Comparison of ENCODE assay signal across 8 mouse cellular contexts in the genomic region with DNA sequence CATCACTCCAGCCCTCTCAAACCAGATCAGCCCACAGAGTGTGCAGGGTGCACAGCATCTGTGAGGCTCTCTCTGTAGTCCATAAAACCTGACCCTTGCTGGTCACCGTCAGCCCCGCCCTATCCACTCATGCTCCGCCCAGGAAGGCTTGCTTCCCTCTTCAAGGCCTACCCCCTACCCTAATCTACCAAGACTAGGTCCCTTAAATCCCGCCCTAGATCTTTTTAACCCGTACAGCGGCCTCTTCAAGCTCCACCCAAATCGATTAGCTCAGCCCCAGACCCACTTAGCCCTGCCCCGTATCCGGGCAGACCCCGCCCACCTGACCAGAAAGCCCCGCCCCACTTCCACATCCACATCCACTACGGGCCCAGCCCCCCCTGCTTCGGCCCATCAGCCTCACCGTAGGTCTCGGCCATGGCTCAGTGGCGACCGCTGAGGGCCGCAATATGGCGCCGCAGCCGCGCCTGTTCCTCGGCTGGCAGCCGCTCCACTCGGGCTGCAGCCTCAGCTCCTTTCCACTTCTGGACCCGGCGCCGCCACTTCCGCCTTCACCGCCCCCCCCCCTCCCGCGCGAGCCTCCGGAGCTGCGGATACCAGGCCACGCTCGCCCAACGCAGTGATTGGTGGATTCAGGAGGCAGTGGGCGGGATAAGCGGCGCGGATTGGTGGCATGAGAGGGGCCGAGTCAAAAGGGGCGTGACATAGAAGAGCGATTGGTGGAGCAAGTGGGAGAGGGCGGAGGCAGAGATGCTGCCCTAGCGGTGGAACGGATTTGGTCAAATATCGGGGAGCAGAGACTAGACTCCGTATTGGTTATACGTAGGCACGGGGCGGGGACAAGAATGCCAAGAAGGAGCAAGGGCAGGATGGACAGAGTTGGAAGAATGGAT. TPM values are rescaled to one million over a fixed set of nuclear protein-coding genes. Genes with fewer than 3 reads are reported as not detected.
DNase-seq lines count a peak whose midpoint lies in the region; ATAC-seq and TF ChIP-seq lines count a peak whose summit lies in the region.

A gene (minus strand): TSS at position 573 of the 893 bp plus-strand sequence.

- peak within 1 kb of the TSS; percentile 93 for H3K27ac ChIP-seq in embryonic facial prominence, embryonic 13.5 days
- H3K27ac ChIP-seq in kidney, adult 2 months (ENCODE audit: insufficient read depth, low read depth, low read length): peak within 1 kb of the TSS; percentile 78
- H3K27ac ChIP-seq in limb, embryonic 12.5 days: peak within 1 kb of the TSS; percentile 93
- H3K27ac ChIP-seq in midbrain, embryonic 15.5 days: peak within 1 kb of the TSS; percentile 91
- peak within 1 kb of the TSS; percentile 98 for H3K27ac ChIP-seq in spleen, adult 2 months (ENCODE audit: insufficient read depth, low read length)

- no peak for TF ChIP-seq POLR2A in kidney, adult 2 months (IDR thresholded peaks at IDR 0.05; ENCODE audit: low read depth, low read length)
- peak; percentile 29 for TF ChIP-seq POLR2A in spleen, adult 2 months (IDR thresholded peaks at IDR 0.05; ENCODE audit: low read depth, low read length)

- no peaks in the 10 kb centered on the region for H3K9me3 ChIP-seq in embryonic facial prominence, embryonic 13.5 days
- no peaks in the 10 kb centered on the region for H3K9me3 ChIP-seq in limb, embryonic 12.5 days
- H3K9me3 ChIP-seq in midbrain, embryonic 15.5 days: no peaks in the 10 kb centered on the region

- peak; percentile 98 for DNase-seq in 3134 (ENCODE audit: extremely low read depth, insufficient read length, low spot score)
- DNase-seq in adrenal gland, postnatal 36 days: peak; percentile 98 to 99
- peak; percentile 99 to 100 for DNase-seq in heart, adult 18-20 months
- peak; percentile 100 for DNase-seq in kidney, adult 2 months
- peak; percentile 100 for DNase-seq in spleen, adult 2 months (ENCODE audit: low read depth in 1 of 2, low spot score in 2 of 2)

- H3K27me3 ChIP-seq in embryonic facial prominence, embryonic 13.5 days: no peaks in the 10 kb centered on the region
- no peaks in the 10 kb centered on the region for H3K27me3 ChIP-seq in kidney, adult 2 months (replicated peaks; ENCODE audit: control insufficient read depth, insufficient read depth, low read length)
- no peaks in the 10 kb centered on the region for H3K27me3 ChIP-seq in limb, embryonic 12.5 days
- H3K27me3 ChIP-seq in midbrain, embryonic 15.5 days (replicated peaks): no peaks in the 10 kb centered on the region
- no peaks in the 10 kb centered on the region for H3K27me3 ChIP-seq in spleen, adult 2 months (ENCODE audit: control insufficient read depth, insufficient read depth, low read length)

- peak within 1 kb of the TSS; percentile 61 for H3K4me2 ChIP-seq in embryonic facial prominence, embryonic 13.5 days
- peak within 1 kb of the TSS; percentile 57 for H3K4me2 ChIP-seq in limb, embryonic 12.5 days
- H3K4me2 ChIP-seq in midbrain, embryonic 15.5 days: peak within 1 kb of the TSS; percentile 52

- WGBS in embryonic facial prominence, embryonic 13.5 days: under 1% methylated on average over 53 of the region's 53 CpGs
- under 1% methylated on average over 53 of the region's 53 CpGs for WGBS in kidney, adult 2 months
- WGBS in limb, embryonic 12.5 days: under 1% methylated on average over 52 of the region's 53 CpGs
- WGBS in midbrain, embryonic 15.5 days: under 1% methylated on average over 53 of the region's 53 CpGs
- WGBS in spleen, adult 2 months: under 1% methylated on average over 53 of the region's 53 CpGs

- TF ChIP-seq CTCF in kidney, adult 2 months (conservative IDR thresholded peaks at IDR 0.05; ENCODE audit: insufficient read depth, insufficient read length, low read depth, low read length): peak; percentile 68
- peak; percentile 54; the same call in 1 of the 2 replicates for TF ChIP-seq CTCF in spleen, adult 2 months (IDR thresholded peaks at IDR 0.05; ENCODE audit: extremely low read depth, insufficient read depth, insufficient read length, insufficient replicate concordance)

- peaks cover 25% of the 10 kb centered on the region for H3K36me3 ChIP-seq in embryonic facial prominence, embryonic 13.5 days
- no peaks in the 10 kb centered on the region for H3K36me3 ChIP-seq in kidney, adult 2 months (ENCODE audit: control insufficient read depth, insufficient read depth, low read length)
- peaks cover 27% of the 10 kb centered on the region for H3K36me3 ChIP-seq in limb, embryonic 12.5 days
- peaks cover 2% of the 10 kb centered on the region; the same call in 1 of the 2 replicates for H3K36me3 ChIP-seq in midbrain, embryonic 15.5 days (replicated peaks)
- peaks cover 16% of the 10 kb centered on the region for H3K36me3 ChIP-seq in spleen, adult 2 months (ENCODE audit: control insufficient read depth, insufficient read depth, low read length)

- peak; percentile 99 for ATAC-seq in embryonic facial prominence, embryonic 13.5 days (ENCODE audit: insufficient number of reproducible peaks, insufficient read depth, low FRiP score, low TSS enrichment, low read depth)
- ATAC-seq in limb, embryonic 12.5 days (ENCODE audit: insufficient number of reproducible peaks, insufficient read depth, low FRiP score, low TSS enrichment, low read depth): peak; percentile 96
- peak; percentile 98 for ATAC-seq in midbrain, embryonic 15.5 days (replicated peaks)

- peaks cover 7% of the 10 kb centered on the region; the same call in 1 of the 2 replicates for H3K4me1 ChIP-seq in embryonic facial prominence, embryonic 13.5 days
- H3K4me1 ChIP-seq in kidney, adult 2 months (ENCODE audit: control insufficient read depth, insufficient read depth, low read length): peaks cover 13% of the 10 kb centered on the region
- H3K4me1 ChIP-seq in limb, embryonic 12.5 days (replicated peaks): peaks cover 3% of the 10 kb centered on the region; the same call in 1 of the 2 replicates
- H3K4me1 ChIP-seq in midbrain, embryonic 15.5 days: peaks cover 20% of the 10 kb centered on the region
- H3K4me1 ChIP-seq in spleen, adult 2 months (ENCODE audit: control insufficient read depth, insufficient read depth, insufficient read length): no peaks in the 10 kb centered on the region; the same call in 1 of the 2 replicates

- peak within 1 kb of the TSS; percentile 70 for H3K4me3 ChIP-seq in embryonic facial prominence, embryonic 13.5 days
- peak within 1 kb of the TSS; percentile 80 for H3K4me3 ChIP-seq in kidney, adult 2 months (ENCODE audit: insufficient read depth, low read depth, low read length)
- peak within 1 kb of the TSS; percentile 65 for H3K4me3 ChIP-seq in limb, embryonic 12.5 days (replicated peaks)
- peak within 1 kb of the TSS; percentile 71 for H3K4me3 ChIP-seq in midbrain, embryonic 15.5 days
- peak within 1 kb of the TSS; percentile 90 for H3K4me3 ChIP-seq in spleen, adult 2 months (ENCODE audit: extremely low read depth, insufficient read depth, insufficient read length)

- H3K9ac ChIP-seq in embryonic facial prominence, embryonic 13.5 days: peak within 1 kb of the TSS; percentile 70
- peak within 1 kb of the TSS; percentile 54 for H3K9ac ChIP-seq in limb, embryonic 12.5 days (replicated peaks)
- peak within 1 kb of the TSS; percentile 47 for H3K9ac ChIP-seq in midbrain, embryonic 15.5 days

RNA-seq across cellular contexts. Expression of the gene that starts here (rescaled TPM):
- 10 to 100 TPM; 50.9 to 59.0 TPM for total RNA-seq in adrenal gland, postnatal 36 days (2021)
- polyA plus RNA-seq in embryonic facial prominence, embryonic 13.5 days (2015; fragmentation: Nextera tagmentation; extraction: Ambion mirVana): 72.2 and 74.2 TPM in 2 replicates
- total RNA-seq in heart, adult 18-20 months (2021): 10 to 100 TPM; 10.5 to 11.6 TPM
- 55.9 and 57.4 TPM in 2 replicates for polyA plus RNA-seq in kidney, adult 2 months (2012; rRNA removed)
- 59.8 and 60.0 TPM in 2 replicates for polyA plus RNA-seq in limb, embryonic 12.5 days (2016; fragmentation: Nextera tagmentation; extraction: Ambion mirVana)
- polyA plus RNA-seq in midbrain, embryonic 15.5 days (2015; fragmentation: Nextera tagmentation; extraction: Ambion mirVana): 101 and 107 TPM in 2 replicates
- 78.8 and 111 TPM in 2 replicates for polyA plus RNA-seq in spleen, adult 2 months (2012; rRNA removed)

Comparison
In these comparisons a context has a peak if more than half of its experiments do, and no peak if none do; other contexts are left out.
1. Peak in every context shown above with its lines: DNase-seq, ATAC-seq, H3K4me3 ChIP-seq and H3K27ac ChIP-seq.
2. RNA of the gene that starts here (total RNA-seq): 50.9 to 59.0 TPM in adrenal gland, postnatal 36 days; 10.5 to 11.6 TPM in heart, adult 18-20 months; every median in the first group is over 4 times any median in the second.